Mouse (Mus musculus) liver, embryonic 12.5 days (tissue): ENCODE measurements around the gene Gsta1. TPM values are rescaled to one million over a fixed set of nuclear protein-coding genes. Genes with fewer than 3 reads are reported as not detected.
"Not testable (repeated sequence)": the region's sequence is repeated elsewhere in the genome, so short reads cannot be mapped to it uniquely, and the experiment has no call there.

ENCODE experiments used
- ATAC-seq: fragments of 200-750 bp; cut with Nextera tagmentation; 2 replicates; pipeline ENCODE4 v1.8.0; 2017; ENCODE audit warnings: moderate number of reproducible peaks, mild to moderate bottlenecking, moderate library complexity
- H3K27ac ChIP-seq: fragments of 300-500 bp; sonication (generic); 2 replicates; pipeline ENCODE4 v1.5.1; 2016; ENCODE audit warnings: mild to moderate bottlenecking
- H3K27me3 ChIP-seq: fragments of 300-500 bp; sonication (generic); replicated peaks from 2 replicates; pipeline ENCODE4 v1.6.1; 2016; ENCODE audit warnings: mild to moderate bottlenecking, moderate library complexity
- H3K36me3 ChIP-seq: fragments of 300-500 bp; sonication (generic); 2 replicates; pipeline ENCODE4 v1.6.1; 2016; ENCODE audit warnings: mild to moderate bottlenecking, moderate library complexity
- H3K4me1 ChIP-seq: fragments of 300-500 bp; sonication (generic); 2 replicates; pipeline ENCODE4 v1.6.1; 2016
- H3K4me2 ChIP-seq: fragments of 300-500 bp; sonication (generic); 2 replicates; pipeline ENCODE4 v1.6.1; 2016; ENCODE audit warnings: mild to moderate bottlenecking, moderate library complexity
- H3K4me3 ChIP-seq: fragments of 300-500 bp; sonication (generic); 2 replicates; pipeline ENCODE4 v1.5.1; 2016; ENCODE audit warnings: mild to moderate bottlenecking, moderate library complexity
- H3K9ac ChIP-seq: fragments of 300-500 bp; sonication (generic); 2 replicates; pipeline ENCODE4 v1.6.1; 2016; ENCODE audit warnings: mild to moderate bottlenecking, moderate library complexity
- H3K9me3 ChIP-seq: fragments of 300-500 bp; sonication (generic); replicated peaks from 2 replicates; pipeline ENCODE4 v1.6.1; 2016; ENCODE audit warnings: mild to moderate bottlenecking, moderate library complexity
- WGBS: fragments of 180-500 bp; shearing (Covaris S2); methylation state at CpG from one replicate; pipeline ENCODE4 v1.1.7; 2016; ENCODE audit not compliant: insufficient replicate concordance; 5-methylcytosine and 5-hydroxymethylcytosine counted together
- polyA plus RNA-seq: library from polyadenylated mRNA; unstranded; fragments of >200 nt; fragmentation: Nextera tagmentation; extraction: Ambion mirVana; gene quantifications from 2 replicates; pipeline ENCODE4 v1.2.1, GENCODE M21; 2016

Gene Gsta1
- polyA plus RNA-seq, 1 experiment from 2014 or later = not detected

GRCm38 (mm10) chr9:78256914-78257313 lies 26.5 kb downstream of the Gsta1 start, which contains the start of gene Gm3776:
TSS of gene Gm3776 (plus strand) at chr9:78257129.
- H3K4me1 ChIP-seq, H3K36me3 ChIP-seq, H3K9me3 ChIP-seq, H3K27ac ChIP-seq, H3K4me2 ChIP-seq, H3K4me3 ChIP-seq, H3K9ac ChIP-seq, H3K27me3 ChIP-seq, ATAC-seq: not testable (repeated sequence)
- WGBS = 43% methylated on average over 2 of the region's 3 CpGs

DNA sequence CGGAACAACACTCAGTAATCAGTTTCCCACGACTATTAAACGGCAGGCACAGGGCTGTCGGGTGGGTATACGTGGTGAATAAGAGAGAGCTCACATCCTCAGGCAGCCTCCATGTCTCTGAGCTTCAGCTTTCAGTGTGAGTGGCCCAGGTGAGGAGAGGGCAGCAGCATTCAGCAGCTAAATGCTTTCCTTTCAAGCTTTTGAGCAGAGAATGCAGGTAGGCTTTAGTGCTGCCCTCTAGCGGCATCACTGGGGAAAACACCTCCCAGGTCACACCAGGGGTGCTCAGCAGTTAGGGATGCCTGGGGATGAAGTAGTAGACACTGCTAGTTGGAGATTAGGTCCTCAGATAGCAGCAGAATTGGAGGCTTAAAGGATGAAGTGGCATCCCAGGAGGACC lies 29.2 kb downstream of the Gsta1 start:
- not testable (repeated sequence) for H3K4me3 ChIP-seq, H3K27ac ChIP-seq, H3K4me2 ChIP-seq, H3K9ac ChIP-seq, H3K36me3 ChIP-seq, H3K9me3 ChIP-seq, H3K4me1 ChIP-seq, H3K27me3 ChIP-seq, ATAC-seq
- 5% methylated on average over 1 of the region's 6 CpGs for WGBS

DNA sequence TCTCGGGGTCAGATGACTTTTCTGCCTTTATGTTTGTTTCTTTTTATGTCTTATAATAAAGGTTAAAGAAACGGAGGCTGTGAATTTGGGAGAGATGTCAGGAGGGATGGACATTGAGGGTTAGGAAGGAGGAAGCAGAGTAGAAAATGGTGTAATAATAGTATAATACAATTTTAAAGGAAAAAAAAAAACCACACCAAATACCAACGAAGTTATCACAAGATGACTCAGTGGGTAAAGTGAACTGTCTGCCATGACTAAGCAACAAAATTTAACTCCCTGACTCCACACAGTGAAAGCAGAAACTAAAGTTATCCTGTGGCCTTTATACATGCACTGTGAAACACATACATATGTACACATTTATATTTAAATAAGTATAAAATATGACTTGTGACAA lies 40.5 kb downstream of the Gsta1 start:
- H3K4me1 ChIP-seq, H3K4me2 ChIP-seq, H3K36me3 ChIP-seq, H3K27me3 ChIP-seq, H3K9me3 ChIP-seq, H3K9ac ChIP-seq, ATAC-seq, H3K4me3 ChIP-seq, H3K27ac ChIP-seq: not testable (repeated sequence)
- WGBS = 50% methylated on average over 3 of the region's 3 CpGs

DNA sequence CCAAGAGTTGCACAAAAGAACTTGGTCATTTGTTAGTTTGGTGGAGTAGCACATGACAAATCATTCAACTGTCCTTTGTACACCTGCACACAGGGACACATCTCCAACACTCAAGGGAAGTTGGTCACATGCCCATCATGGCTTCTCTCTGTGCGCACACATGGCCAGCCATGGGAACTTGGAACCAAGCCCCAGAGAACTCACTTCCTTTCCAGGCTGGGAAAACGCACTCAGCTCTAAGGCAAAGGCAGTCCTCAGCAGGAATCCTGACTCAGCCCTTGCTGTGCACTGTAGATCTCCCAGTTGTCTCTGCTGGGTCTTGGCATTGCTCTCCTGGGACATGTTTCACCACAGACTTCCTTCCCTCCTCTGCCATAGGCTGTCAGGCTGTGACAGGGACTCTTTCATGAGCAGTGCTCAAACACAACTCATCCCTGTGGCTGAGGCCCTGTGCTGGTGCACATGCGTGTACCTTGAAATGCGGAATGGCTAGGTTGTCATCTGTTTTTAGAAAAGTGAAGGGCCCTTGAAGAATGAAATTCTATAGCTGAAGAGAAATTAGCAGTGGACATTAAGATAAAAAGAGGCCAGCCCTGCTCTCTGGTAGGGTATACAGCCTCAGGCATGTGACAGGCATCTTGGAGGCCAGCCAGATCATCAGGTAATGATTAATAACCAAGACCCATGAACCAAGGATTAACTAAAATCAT lies 51.7 kb downstream of the Gsta1 start:
- not testable (repeated sequence) for H3K4me2 ChIP-seq, H3K9me3 ChIP-seq, H3K4me3 ChIP-seq, H3K4me1 ChIP-seq, H3K27ac ChIP-seq, H3K36me3 ChIP-seq, H3K27me3 ChIP-seq, ATAC-seq, H3K9ac ChIP-seq
- WGBS = 72% methylated on average over 4 of the region's 4 CpGs

- not testable (repeated sequence) for H3K4me3 ChIP-seq, H3K9me3 ChIP-seq, H3K4me1 ChIP-seq, ATAC-seq, H3K36me3 ChIP-seq, H3K27me3 ChIP-seq, H3K9ac ChIP-seq, H3K4me2 ChIP-seq, H3K27ac ChIP-seq
- WGBS = 67% methylated on average over 1 of the region's 1 CpGs
These were observed 58.6 kb downstream of the Gsta1 start for GRCm38 (mm10) chr9:78289063-78289462.

DNA sequence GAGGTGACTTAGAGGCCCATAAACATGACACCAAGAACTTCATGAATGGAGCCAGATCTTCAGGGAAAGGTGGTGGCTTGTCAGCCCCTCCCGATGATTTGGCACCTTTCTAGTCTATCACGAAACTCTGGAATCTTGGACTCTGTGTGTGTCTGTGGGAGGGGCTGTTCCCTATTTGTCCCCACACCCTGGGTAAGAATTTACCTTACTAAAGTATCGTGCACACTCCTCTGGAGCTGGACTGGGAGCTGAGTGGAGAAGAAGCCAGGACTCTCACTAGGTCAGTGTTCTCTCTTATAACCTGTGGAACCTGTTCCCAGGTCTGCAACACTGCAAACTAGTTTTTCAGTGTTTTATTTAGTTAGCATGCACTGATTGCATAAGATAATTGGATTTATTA lies 59.3 kb downstream of the Gsta1 start, which contains the start of gene Gm10639:
Gene Gm10639 (plus strand): TSS at position 201 of the 400 bp plus-strand sequence.
- 60% methylated on average over 3 of the region's 3 CpGs for WGBS
- not testable (repeated sequence) for H3K4me1 ChIP-seq, H3K36me3 ChIP-seq, H3K27ac ChIP-seq, H3K4me2 ChIP-seq, H3K9me3 ChIP-seq, ATAC-seq, H3K27me3 ChIP-seq, H3K4me3 ChIP-seq, H3K9ac ChIP-seq

Other genes starting within 250 kb of the Gsta1 start
- gene Gcm1, start 178.7 kb upstream of the Gsta1 start, polyA plus RNA-seq = not detected in 2 replicates
- 74.8 and 75.0 TPM in 2 replicates for gene Fbxo9, start 121.6 kb upstream of the Gsta1 start, polyA plus RNA-seq
- 7.0 and 7.4 TPM in 2 replicates for gene Ick, start 121.5 kb upstream of the Gsta1 start, polyA plus RNA-seq
- gene Gsta4, start 47.9 kb upstream of the Gsta1 start, polyA plus RNA-seq = 20.0 and 22.1 TPM in 2 replicates
- gene Gm3776, start 26.5 kb downstream of the Gsta1 start, polyA plus RNA-seq = not detected in 2 replicates
- not detected in 2 replicates for gene Gm10639, start 59.3 kb downstream of the Gsta1 start, polyA plus RNA-seq
- gene Omt2a, start 84.1 kb downstream of the Gsta1 start, polyA plus RNA-seq = not detected in 2 replicates
- not detected in 2 replicates for gene Omt2b, start 96.9 kb downstream of the Gsta1 start, polyA plus RNA-seq
- 0.18 TPM in 1 of 2 replicates, not detected in the other for gene Gsta2, start 125.1 kb downstream of the Gsta1 start, polyA plus RNA-seq
- gene Dppa5a, start 137.5 kb downstream of the Gsta1 start, polyA plus RNA-seq = not detected in 2 replicates
- 0.13 TPM in 1 of 2 replicates, not detected in the other for gene Ooep, start 148.1 kb downstream of the Gsta1 start, polyA plus RNA-seq
- gene Ddx43, start 165.1 kb downstream of the Gsta1 start, polyA plus RNA-seq = not detected in 2 replicates
- gene Cgas, start 212.6 kb downstream of the Gsta1 start, polyA plus RNA-seq = 1.4 and 1.5 TPM in 2 replicates
- gene Mto1, start 217.6 kb downstream of the Gsta1 start, polyA plus RNA-seq = 29.3 and 33.3 TPM in 2 replicates
- 1.0 and 1.1 TPM in 2 replicates for gene Gm17324, start 218.1 kb downstream of the Gsta1 start, polyA plus RNA-seq